Mouse (Mus musculus) heart, postnatal 0 days (tissue): ENCODE results near the gene Dpyd.

ENCODE experiments used
- CTCF ChIP-seq: IDR thresholded peaks from 2 replicates; pipeline ENCODE4 v1.5.1; 2016; ENCODE audit warnings: antibody characterized with exemption, control low read depth, low read depth
- EP300 ChIP-seq: IDR thresholded peaks from 2 replicates; pipeline ENCODE4 v1.6.1; 2016; ENCODE audit warnings: antibody characterized with exemption, low read depth

DNA sequence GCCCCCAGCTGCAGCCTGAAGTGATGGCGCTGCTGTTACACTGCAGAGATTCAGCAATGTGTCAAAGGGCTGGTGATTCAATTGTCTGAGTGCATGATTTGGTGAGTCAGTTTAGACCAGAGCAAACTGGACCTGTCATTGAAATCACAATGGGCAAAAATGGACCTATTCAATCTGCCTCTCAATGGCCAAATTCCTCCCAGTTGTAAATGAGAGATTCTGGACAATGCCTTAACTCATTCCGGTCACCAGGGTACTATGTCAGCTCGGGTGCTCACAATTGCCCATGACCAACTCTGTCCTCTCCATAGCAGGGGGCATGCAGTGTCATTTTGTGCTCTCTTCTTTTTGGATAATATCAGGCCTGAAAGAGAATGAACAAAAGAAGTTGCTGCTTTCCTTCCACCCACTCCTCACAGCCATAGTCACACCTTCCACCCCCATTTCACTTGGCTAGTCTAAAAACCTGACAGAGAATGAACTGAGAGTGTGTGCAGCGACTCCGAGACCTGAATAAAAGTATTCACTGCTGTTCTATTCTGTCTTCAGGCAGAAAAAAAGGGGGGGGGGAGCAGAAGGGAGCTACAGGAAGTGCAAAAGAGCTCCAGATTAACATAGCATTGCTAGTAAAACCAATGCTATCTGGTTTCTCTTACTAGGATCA, 533.4 kb downstream of the Dpyd start:
- TF ChIP-seq CTCF = no peak
- TF ChIP-seq EP300 = no peak
